Mouse (Mus musculus): ENCODE measurements around the gene Sbno2. TPM values are rescaled to one million over a fixed set of nuclear protein-coding genes. Genes with fewer than 3 reads are reported as not detected.

The Sbno2 gene
- total RNA-seq, 2 experiments from 2014 or later = 16.9 to 19.1 TPM

- ATAC-seq (replicated peaks; ENCODE audit: poor library complexity) = no peak
Observed at GRCm38 (mm10) chr10:80142530-80142925, 37.2 kb upstream of the Sbno2 start.

GRCm38 (mm10) chr10:80141786-80142529 is 36.6 kb upstream of the Sbno2 start:
- ATAC-seq (replicated peaks; ENCODE audit: poor library complexity) = peak; percentile 69

GRCm38 (mm10) chr10:80141243-80141642 is 35.9 kb upstream of the Sbno2 start:
- peak; percentile 79 for ATAC-seq (replicated peaks; ENCODE audit: poor library complexity)

- no peak for ATAC-seq (replicated peaks; ENCODE audit: poor library complexity)
Observed at GRCm38 (mm10) chr10:80140666-80141035, 35.3 kb upstream of the Sbno2 start, which contains the start of gene Cbarp. Gene Cbarp (minus strand): TSS chr10:80140835.

- no peak for ATAC-seq (replicated peaks; ENCODE audit: poor library complexity)
Observed at GRCm38 (mm10) chr10:80139975-80140665, 34.7 kb upstream of the Sbno2 start.

- ATAC-seq (replicated peaks; ENCODE audit: poor library complexity) = no peak
Observed at GRCm38 (mm10) chr10:80139439-80139775, 34.0 kb upstream of the Sbno2 start.

GRCm38 (mm10) chr10:80138553-80139438 is 33.4 kb upstream of the Sbno2 start, which contains the start of gene Atp5d:
Gene Atp5d (plus strand): TSS chr10:80138632.
- no peak for ATAC-seq (replicated peaks; ENCODE audit: poor library complexity)

GRCm38 (mm10) chr10:80137626-80138552 is 32.5 kb upstream of the Sbno2 start:
- no peak for ATAC-seq (replicated peaks; ENCODE audit: poor library complexity)

- no peak for ATAC-seq (replicated peaks; ENCODE audit: poor library complexity)
Observed at GRCm38 (mm10) chr10:80136952-80137625, 31.7 kb upstream of the Sbno2 start.

- ATAC-seq (replicated peaks; ENCODE audit: poor library complexity) = no peak
Observed at GRCm38 (mm10) chr10:80136179-80136951, 31.0 kb upstream of the Sbno2 start.

- no peak for ATAC-seq (replicated peaks; ENCODE audit: poor library complexity)
Observed at GRCm38 (mm10) chr10:80135641-80136040, 30.3 kb upstream of the Sbno2 start.

GRCm38 (mm10) chr10:80135161-80135560 is 29.8 kb upstream of the Sbno2 start:
- no peak for ATAC-seq (replicated peaks; ENCODE audit: poor library complexity)

GRCm38 (mm10) chr10:80134421-80134820 is 29.1 kb upstream of the Sbno2 start:
- no peak for ATAC-seq (replicated peaks; ENCODE audit: poor library complexity)

- peak; percentile 33 for ATAC-seq (replicated peaks; ENCODE audit: poor library complexity)
Observed at GRCm38 (mm10) chr10:80133226-80133849, 28.0 kb upstream of the Sbno2 start.

GRCm38 (mm10) chr10:80131952-80132350 is 26.6 kb upstream of the Sbno2 start:
- ATAC-seq (replicated peaks; ENCODE audit: poor library complexity) = no peak

- ATAC-seq (replicated peaks; ENCODE audit: poor library complexity) = peak; percentile 40
Observed at GRCm38 (mm10) chr10:80131316-80131951, 26.1 kb upstream of the Sbno2 start.

- ATAC-seq (replicated peaks; ENCODE audit: poor library complexity) = no peak
Observed at GRCm38 (mm10) chr10:80130403-80131031, 25.1 kb upstream of the Sbno2 start.

- no peak for ATAC-seq (replicated peaks; ENCODE audit: poor library complexity)
Observed at GRCm38 (mm10) chr10:80129846-80130245, 24.5 kb upstream of the Sbno2 start.
